Mouse (Mus musculus) ES-E14 (cell line): ENCODE results near the gene Apoc4. TPM values are rescaled to one million over a fixed set of nuclear protein-coding genes. Genes with fewer than 3 reads are reported as not detected.

Experiments
- DNase-seq: peaks from one replicate; pipeline ENCODE4 v3.0.0-alpha.2; 2013; ENCODE audit warnings: low read depth, low spot score
- H3K27ac ChIP-seq: 2 replicates; pipeline ENCODE4 v1.5.1; 2012; ENCODE audit warnings: low read depth, mild to moderate bottlenecking, low read length, moderate library complexity, mixed read lengths; ENCODE audit not compliant: poor library complexity, insufficient read depth, severe bottlenecking
- H3K36me3 ChIP-seq: 2 replicates; pipeline ENCODE4 v1.6.1; 2012; ENCODE audit warnings: mild to moderate bottlenecking, low read length, moderate library complexity, mixed read lengths; ENCODE audit not compliant: control insufficient read depth, poor library complexity, insufficient read depth, severe bottlenecking
- H3K4me1 ChIP-seq, 2 experiments: fragments of 150-350 bp in 1 of 2; sonication (generic) in 1 of 2; 2 replicates each; pipeline ENCODE4 v1.6.1; 2012; ENCODE audit warnings: low read length in 2 of 2, mild to moderate bottlenecking in 1 of 2, mixed read lengths in 1 of 2; ENCODE audit not compliant: control insufficient read depth in 2 of 2, insufficient read depth in 2 of 2, poor library complexity in 1 of 2
- H3K4me3 ChIP-seq, 2 experiments: fragments of 150-350 bp in 1 of 2; sonication (generic) in 1 of 2; 2 replicates each; pipeline ENCODE4 v1.5.1; 2012; ENCODE audit warnings: low read length in 2 of 2, low read depth in 1 of 2, mild to moderate bottlenecking in 1 of 2, mixed read lengths in 1 of 2; ENCODE audit not compliant: insufficient read depth in 1 of 2, poor library complexity in 1 of 2, severe bottlenecking in 1 of 2
- H3K9ac ChIP-seq: 2 replicates; pipeline ENCODE4 v1.6.1; 2012; ENCODE audit warnings: low read depth, mild to moderate bottlenecking, low read length, mixed read lengths; ENCODE audit not compliant: poor library complexity, insufficient read depth, severe bottlenecking
- H3K9me3 ChIP-seq: fragments of 150-350 bp; sonication (generic); 2 replicates; pipeline ENCODE4 v1.6.1; 2012; ENCODE audit warnings: low read depth, mild to moderate bottlenecking, low read length; ENCODE audit not compliant: control insufficient read depth, insufficient read depth
- CHD2 ChIP-seq: IDR thresholded peaks from 2 replicates; pipeline ENCODE4 v1.6.1; 2014; ENCODE audit warnings: mild to moderate bottlenecking, low read depth, low read length, inconsistent platforms
- HCFC1 ChIP-seq: IDR thresholded peaks from 2 replicates; pipeline ENCODE4 v1.6.1; 2012; ENCODE audit warnings: low read length, inconsistent platforms, borderline replicate concordance; ENCODE audit not compliant: insufficient read depth
- MAFK ChIP-seq: IDR thresholded peaks from 2 replicates; pipeline ENCODE4 v1.6.1; 2014; ENCODE audit warnings: mild to moderate bottlenecking, low read depth, low read length, inconsistent platforms; ENCODE audit not compliant: insufficient read depth
- ZC3H11A ChIP-seq: IDR thresholded peaks from 2 replicates; pipeline ENCODE4 v1.6.1; 2012; ENCODE audit warnings: low read depth, mild to moderate bottlenecking, inconsistent platforms, low read length, borderline replicate concordance
- ZNF384 ChIP-seq: IDR thresholded peaks from 2 replicates; pipeline ENCODE4 v1.6.1; 2012; ENCODE audit warnings: low read depth, low read length, inconsistent platforms
- in situ Hi-C, 2 experiments: fragments of 600-800 bp; cut with MboI; formaldehyde crosslinking; loops; one replicate each; pipeline ENCODE4 v1.15.1; 2025; ENCODE audit warnings: low sequenced_read_pairs in 2 of 2, inconsistent platforms in 1 of 2; ENCODE audit not compliant: unreplicated experiment in 2 of 2
- total RNA-seq: library from RNA; depleted of rRNA; stranded (reverse); fragments of 300-350 nt; gene quantifications from 2 replicates; pipeline ENCODE4 v1.2.3, GENCODE M21; 2012

Apoc4 gene
- total RNA-seq, 1 experiment = 0.27 TPM

GRCm38 (mm10) chr7:19668947-19669721, 12.1 kb downstream of the Apoc4 start:
- H3K4me1 ChIP-seq = peaks cover 4 to 10% of the 10 kb centered on the region in 2 experiments
- peak overlapping the region; percentile 3; the same call in 1 of the 2 replicates for H3K27ac ChIP-seq
- peak overlapping the region in 1 of 2 experiments; percentile 37; a peak in 1 of 4 replicates for H3K4me3 ChIP-seq
- no peaks in the 10 kb centered on the region for H3K36me3 ChIP-seq
- H3K9me3 ChIP-seq = no peaks in the 10 kb centered on the region
- TF ChIP-seq MAFK (no peak), ZC3H11A (peak; percentile 64), HCFC1 (0 out of 2 replicates have a peak, but pooled peaks have one; percentile 14), ZNF384 (peak; percentile 92), CHD2 (no peak)
- peak; percentile 93 for DNase-seq
- in situ Hi-C loops = no loop called here
- peak overlapping the region; percentile 69; the same call in 1 of the 2 replicates for H3K9ac ChIP-seq

- in situ Hi-C loops = no loop called here
- no peak for TF ChIP-seq ZC3H11A
- TF ChIP-seq ZNF384 = no peak
- TF ChIP-seq HCFC1 = no peak
- no peak for TF ChIP-seq MAFK
- TF ChIP-seq CHD2 = no peak
- peaks cover 4% of the 10 kb centered on the region; the same call in 1 of the 2 replicates for H3K36me3 ChIP-seq
- H3K9me3 ChIP-seq = no peaks in the 10 kb centered on the region
- H3K27ac ChIP-seq = no peak overlapping the region
- H3K4me1 ChIP-seq = peaks cover 6 to 8% of the 10 kb centered on the region in 2 experiments; a peak in 3 of 4 replicates
- DNase-seq = no peak
- no peak overlapping the region for H3K9ac ChIP-seq
- H3K4me3 ChIP-seq = no peak overlapping the region
Measured at GRCm38 (mm10) chr7:19667434-19667833, 13.8 kb downstream of the Apoc4 start.

GRCm38 (mm10) chr7:19666750-19667149, 14.5 kb downstream of the Apoc4 start:
- in situ Hi-C loops = no loop called here
- TF ChIP-seq ZNF384 (0 out of 2 replicates have a peak, but pooled peaks have one; percentile 35), ZC3H11A (no peak)

GRCm38 (mm10) chr7:19664955-19665841, 16.1 kb downstream of the Apoc4 start, which contains the start of gene Clptm1:
Gene Clptm1, minus strand, starts transcription at chr7:19665033.
- Histone ChIP-seq H3K9me3 (no peaks in the 10 kb centered on the region), H3K4me1 (peaks cover 6 to 8% of the 10 kb centered on the region in 2 experiments; a peak in 3 of 4 replicates), H3K4me3 (peak within 1 kb of the TSS; percentile 86 to 97), H3K9ac (peak within 1 kb of the TSS; percentile 96), H3K36me3 (peaks cover 12% of the 10 kb centered on the region; the same call in 1 of the 2 replicates), H3K27ac (peak within 1 kb of the TSS; percentile 65)
- in situ Hi-C loops = no loop called here
- TF ChIP-seq HCFC1 (peak; percentile 75), CHD2 (peak; percentile 96), ZNF384 (0 out of 2 replicates have a peak, but pooled peaks have one; percentile 40), MAFK (no peak)
- DNase-seq = peak; percentile 97

More at GRCm38 (mm10) chr7:19666750-19667149, 14.5 kb downstream of the Apoc4 start:
- peaks cover 8% of the 10 kb centered on the region; the same call in 1 of the 2 replicates for H3K36me3 ChIP-seq
- DNase-seq = no peak
- H3K9ac ChIP-seq = no peak overlapping the region
- H3K9me3 ChIP-seq = no peaks in the 10 kb centered on the region
- H3K27ac ChIP-seq = no peak overlapping the region
- peaks cover 6 to 8% of the 10 kb centered on the region in 2 experiments; a peak in 3 of 4 replicates for H3K4me1 ChIP-seq
- no peak overlapping the region for H3K4me3 ChIP-seq
